Mouse (Mus musculus) lung, embryonic 16.5 days (tissue): ENCODE results near the gene C7. TPM values are rescaled to one million over a fixed set of nuclear protein-coding genes. Genes with fewer than 3 reads are reported as not detected.

Source experiments
- ATAC-seq: fragments of 200-750 bp; cut with Nextera tagmentation; 2 replicates; pipeline ENCODE4 v1.8.0; 2017; ENCODE audit warnings: low read depth, mild to moderate bottlenecking, moderate library complexity
- H3K27ac ChIP-seq: fragments of 300-500 bp; sonication (generic); 2 replicates; pipeline ENCODE4 v1.5.1; 2014; ENCODE audit warnings: mild to moderate bottlenecking, control low read depth, low read length
- H3K27me3 ChIP-seq: fragments of 300-500 bp; sonication (generic); 2 replicates; pipeline ENCODE4 v1.6.1; 2014; ENCODE audit warnings: low read depth, low read length, mixed read lengths; ENCODE audit not compliant: control insufficient read depth, insufficient read depth
- H3K36me3 ChIP-seq: fragments of 300-500 bp; sonication (generic); 2 replicates; pipeline ENCODE4 v1.6.1; 2014; ENCODE audit warnings: low read length; ENCODE audit not compliant: control insufficient read depth, insufficient read depth
- H3K4me1 ChIP-seq: fragments of 300-500 bp; sonication (generic); replicated peaks from 2 replicates; pipeline ENCODE4 v1.6.1; 2014; ENCODE audit warnings: low read length, mixed read lengths; ENCODE audit not compliant: control insufficient read depth, insufficient read depth
- H3K4me2 ChIP-seq: fragments of 300-500 bp; sonication (generic); 2 replicates; pipeline ENCODE4 v1.6.1; 2014; ENCODE audit warnings: low read depth, low read length, control low read depth
- H3K4me3 ChIP-seq: fragments of 300-500 bp; sonication (generic); 2 replicates; pipeline ENCODE4 v1.5.1; 2014; ENCODE audit warnings: mild to moderate bottlenecking, low read length, control low read depth
- H3K9ac ChIP-seq: fragments of 300-500 bp; sonication (generic); 2 replicates; pipeline ENCODE4 v1.6.1; 2014; ENCODE audit warnings: low read length, control low read depth
- H3K9me3 ChIP-seq: fragments of 300-500 bp; sonication (generic); 2 replicates; pipeline ENCODE4 v1.6.1; 2016; ENCODE audit warnings: low read length; ENCODE audit not compliant: control insufficient read depth
- WGBS: fragments of 180-500 bp; shearing (Covaris S2); extraction: QIAGEN DNeasy Blood & Tissue Kit; methylation state at CpG from one replicate; pipeline ENCODE4 v1.1.7; 2014; 5-methylcytosine and 5-hydroxymethylcytosine counted together
- polyA plus RNA-seq: library from polyadenylated mRNA; unstranded; fragments of >200 nt; fragmentation: Nextera tagmentation; extraction: Ambion mirVana; gene quantifications from 2 replicates; pipeline ENCODE4 v1.2.1, GENCODE M21; 2015

C7 gene
- 0.21 and 0.33 TPM in 2 replicates for polyA plus RNA-seq

- H3K9ac ChIP-seq = no peak within 1 kb of the TSS
- ATAC-seq = peak; percentile 74
- H3K4me3 ChIP-seq = no peak within 1 kb of the TSS
- no peak within 1 kb of the TSS for H3K4me2 ChIP-seq
- no peaks in the 10 kb centered on the region for H3K9me3 ChIP-seq
- no peaks in the 10 kb centered on the region for H3K27me3 ChIP-seq
- H3K4me1 ChIP-seq = no peaks in the 10 kb centered on the region
- no peak within 1 kb of the TSS for H3K27ac ChIP-seq
- H3K36me3 ChIP-seq = no peaks in the 10 kb centered on the region
Measured at GRCm38 (mm10) chr15:5063635-5064034, at the start of gene C7. TSS of gene C7 (minus strand) at chr15:5063740.

DNA sequence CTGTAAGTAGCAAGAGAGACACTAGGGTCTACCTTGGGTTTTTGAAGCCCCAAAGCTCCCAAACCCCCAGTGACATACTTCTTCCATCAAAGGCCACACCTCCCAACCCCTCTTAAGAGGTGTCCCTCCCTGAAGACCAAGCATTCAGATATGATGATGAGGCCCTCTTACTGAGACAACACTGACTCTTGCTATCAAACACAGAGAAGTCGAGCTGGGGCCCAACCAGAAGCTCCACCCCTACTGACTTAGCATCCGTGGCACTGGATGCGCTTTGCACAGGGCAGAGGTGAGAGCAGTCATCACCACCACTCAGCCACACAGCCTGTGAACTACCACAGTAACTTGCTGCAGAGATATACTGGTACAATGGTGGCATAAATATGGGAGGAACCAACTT lies 49.1 kb upstream of the C7 start:
- Histone ChIP-seq H3K36me3 (peaks cover 2% of the 10 kb centered on the region), H3K27ac (no peak overlapping the region), H3K4me3 (no peak overlapping the region), H3K9ac (no peak overlapping the region), H3K27me3 (no peaks in the 10 kb centered on the region), H3K4me2 (no peak overlapping the region), H3K9me3 (no peaks in the 10 kb centered on the region), H3K4me1 (peaks cover 10% of the 10 kb centered on the region)
- 65% methylated on average over 3 of the region's 3 CpGs for WGBS
- ATAC-seq = no peak

- Histone ChIP-seq H3K27ac (no peak overlapping the region), H3K9me3 (no peaks in the 10 kb centered on the region), H3K36me3 (no peaks in the 10 kb centered on the region), H3K4me1 (no peaks in the 10 kb centered on the region), H3K27me3 (no peaks in the 10 kb centered on the region), H3K4me3 (peak overlapping the region; percentile 48; the same call in 1 of the 2 replicates), H3K9ac (no peak overlapping the region; the same call in 1 of the 2 replicates), H3K4me2 (peak overlapping the region; percentile 42)
- no peak for ATAC-seq
- WGBS = 71% methylated on average over 3 of the region's 3 CpGs
Measured at GRCm38 (mm10) chr15:5108655-5109040, 45.1 kb upstream of the C7 start.

- 36% methylated on average over 21 of the region's 21 CpGs for WGBS
- Histone ChIP-seq H3K27ac (peak within 1 kb of the TSS; percentile 77), H3K4me1 (no peaks in the 10 kb centered on the region), H3K4me3 (peak within 1 kb of the TSS; percentile 48), H3K9ac (peak within 1 kb of the TSS; percentile 61), H3K4me2 (peak within 1 kb of the TSS; percentile 42), H3K9me3 (no peaks in the 10 kb centered on the region), H3K36me3 (no peaks in the 10 kb centered on the region), H3K27me3 (no peaks in the 10 kb centered on the region)
- no peak for ATAC-seq
Measured at GRCm38 (mm10) chr15:5107686-5108654, 44.4 kb upstream of the C7 start, which contains the start of gene Card6. TSS of gene Card6 (minus strand) at chr15:5108539.

- Histone ChIP-seq H3K4me1 (no peaks in the 10 kb centered on the region), H3K9me3 (no peaks in the 10 kb centered on the region), H3K9ac (no peak overlapping the region), H3K4me2 (no peak overlapping the region), H3K4me3 (no peak overlapping the region), H3K27ac (no peak overlapping the region), H3K36me3 (no peaks in the 10 kb centered on the region), H3K27me3 (no peaks in the 10 kb centered on the region)
- 36% methylated on average over 2 of the region's 2 CpGs for WGBS
- ATAC-seq = no peak
Measured at GRCm38 (mm10) chr15:5106293-5106692, 42.8 kb upstream of the C7 start.

- no peak overlapping the region for H3K27ac ChIP-seq
- 77% methylated on average over 6 of the region's 6 CpGs for WGBS
- no peak for ATAC-seq
- no peaks in the 10 kb centered on the region for H3K4me1 ChIP-seq
- no peaks in the 10 kb centered on the region for H3K9me3 ChIP-seq
- no peaks in the 10 kb centered on the region for H3K27me3 ChIP-seq
- H3K9ac ChIP-seq = no peak overlapping the region
- H3K36me3 ChIP-seq = no peaks in the 10 kb centered on the region
- H3K4me2 ChIP-seq = no peak overlapping the region
- no peak overlapping the region for H3K4me3 ChIP-seq
Measured at GRCm38 (mm10) chr15:5105891-5106290, 42.4 kb upstream of the C7 start.

- Histone ChIP-seq H3K4me2 (no peak overlapping the region), H3K4me3 (no peak overlapping the region), H3K27me3 (no peaks in the 10 kb centered on the region), H3K4me1 (no peaks in the 10 kb centered on the region), H3K36me3 (no peaks in the 10 kb centered on the region), H3K9me3 (no peaks in the 10 kb centered on the region), H3K27ac (no peak overlapping the region), H3K9ac (no peak overlapping the region)
- WGBS = 95% methylated on average over 4 of the region's 4 CpGs
- ATAC-seq = no peak
Measured at GRCm38 (mm10) chr15:5102312-5102711, 38.8 kb upstream of the C7 start.

- Histone ChIP-seq H3K9me3 (no peaks in the 10 kb centered on the region), H3K4me1 (no peaks in the 10 kb centered on the region), H3K4me3 (no peak overlapping the region), H3K9ac (no peak overlapping the region), H3K4me2 (no peak overlapping the region), H3K27me3 (no peaks in the 10 kb centered on the region), H3K36me3 (no peaks in the 10 kb centered on the region), H3K27ac (no peak overlapping the region)
- WGBS = 97% methylated on average over 1 of the region's 1 CpGs
- ATAC-seq = no peak
Measured at GRCm38 (mm10) chr15:5097376-5097775, 33.8 kb upstream of the C7 start.

GRCm38 (mm10) chr15:5095534-5096301 lies 32.2 kb upstream of the C7 start:
- ATAC-seq = no peak
- Histone ChIP-seq H3K4me3 (no peak overlapping the region), H3K27me3 (no peaks in the 10 kb centered on the region), H3K9me3 (no peaks in the 10 kb centered on the region), H3K9ac (no peak overlapping the region), H3K27ac (no peak overlapping the region), H3K36me3 (no peaks in the 10 kb centered on the region), H3K4me2 (no peak overlapping the region), H3K4me1 (no peaks in the 10 kb centered on the region)
- WGBS = 76% methylated on average over 11 of the region's 11 CpGs
